Mouse (Mus musculus) G1E-ER4 (cell line): ENCODE data around the gene Olfr1320. TPM values are rescaled to one million over a fixed set of nuclear protein-coding genes. Genes with fewer than 3 reads are reported as not detected.

ENCODE experiments used
- GATA1 ChIP-seq: IDR thresholded peaks from one replicate; pipeline ENCODE4 v1.8.0; 2012; ENCODE audit warnings: low read length, inconsistent platforms
- polyA plus RNA-seq: library from polyadenylated mRNA; stranded (reverse); fragments of >175 nt; gene quantifications from 2 replicates; pipeline ENCODE4 v1.2.3, GENCODE M21; 2012

Olfr1320 gene
- polyA plus RNA-seq = not detected in 2 replicates

GRCm38 (mm10) chrX:49672033-49672432 is at the start of gene Olfr1320:
Gene Olfr1320, plus strand, starts transcription at chrX:49672333.
- TF ChIP-seq GATA1 = no peak

GRCm38 (mm10) chrX:49627566-49627965 is 44.6 kb upstream of the Olfr1320 start:
- no peak for TF ChIP-seq GATA1

GRCm38 (mm10) chrX:49631195-49631594 is 40.9 kb upstream of the Olfr1320 start:
- no peak for TF ChIP-seq GATA1

Other genes with a start within 250 kb of the Olfr1320 start
- not detected in 2 replicates for gene Arhgap36, start 208.4 kb upstream of the Olfr1320 start, polyA plus RNA-seq
- gene Olfr1321, start 62.7 kb downstream of the Olfr1320 start, polyA plus RNA-seq = not detected in 2 replicates
- not detected in 2 replicates for gene Igsf1, start 125.4 kb downstream of the Olfr1320 start, polyA plus RNA-seq
- not detected in 2 replicates for gene Olfr1322, start 219.2 kb downstream of the Olfr1320 start, polyA plus RNA-seq